Mouse (Mus musculus) adrenal gland, adult (tissue): ENCODE results near the gene Fbxw17.
A peak's percentile ranks its signal among the peaks of the same experiment; 100 is the strongest.
"Not testable (repeated sequence)": the region's sequence is repeated elsewhere in the genome, so short reads cannot be mapped to it uniquely, and the experiment has no call there.

Source experiments
- DNase-seq, 2 experiments: peaks; one replicate each; pipeline ENCODE4 v3.0.0; 2022 to 2023; ENCODE audit warnings: low spot score in 1 of 2; ENCODE audit not compliant: inconsistent age in 2 of 2

The Fbxw17 gene

DNA sequence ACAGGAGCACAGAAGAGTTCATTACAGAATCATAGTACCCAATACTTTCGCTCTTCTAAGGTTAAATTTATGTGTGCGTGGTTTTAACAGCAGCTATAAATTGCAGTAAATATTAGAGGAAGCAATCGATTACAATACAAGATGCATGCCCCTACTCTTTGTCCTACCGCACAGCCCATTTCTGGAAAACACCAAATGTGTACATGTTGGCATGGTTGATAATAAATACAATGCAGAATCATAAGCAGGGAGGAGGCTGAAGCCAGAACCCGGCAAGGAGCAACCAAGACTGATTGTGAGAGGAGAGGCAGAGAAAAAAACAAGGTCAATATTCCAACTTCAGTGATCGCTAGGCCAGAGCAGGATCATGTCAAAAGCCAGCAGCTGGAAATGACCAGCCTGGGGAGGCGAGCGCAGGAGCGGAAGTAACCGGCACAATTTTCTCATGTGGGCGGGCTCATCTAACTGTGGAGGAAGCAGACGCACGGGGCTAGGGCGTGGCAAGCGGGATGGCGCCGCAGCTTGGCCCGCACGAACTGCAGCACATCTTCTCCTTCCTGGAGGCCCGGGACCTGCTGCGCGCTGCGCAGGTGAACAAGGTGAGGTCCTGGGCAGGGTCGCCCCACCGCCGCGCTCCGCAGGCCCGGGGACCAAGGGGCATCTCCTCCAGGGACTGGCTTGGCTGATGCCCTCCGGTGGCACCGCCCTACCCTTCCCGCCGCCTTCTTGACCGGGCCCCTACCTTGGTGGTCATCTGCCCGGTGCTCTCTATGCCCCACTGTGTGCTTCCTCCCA lies at the start of gene Fbxw17:
Fbxw17 (plus strand) TSS at position 476 of the 795 bp plus-strand sequence.
- DNase-seq = peak; percentile 80 to 93

DNA sequence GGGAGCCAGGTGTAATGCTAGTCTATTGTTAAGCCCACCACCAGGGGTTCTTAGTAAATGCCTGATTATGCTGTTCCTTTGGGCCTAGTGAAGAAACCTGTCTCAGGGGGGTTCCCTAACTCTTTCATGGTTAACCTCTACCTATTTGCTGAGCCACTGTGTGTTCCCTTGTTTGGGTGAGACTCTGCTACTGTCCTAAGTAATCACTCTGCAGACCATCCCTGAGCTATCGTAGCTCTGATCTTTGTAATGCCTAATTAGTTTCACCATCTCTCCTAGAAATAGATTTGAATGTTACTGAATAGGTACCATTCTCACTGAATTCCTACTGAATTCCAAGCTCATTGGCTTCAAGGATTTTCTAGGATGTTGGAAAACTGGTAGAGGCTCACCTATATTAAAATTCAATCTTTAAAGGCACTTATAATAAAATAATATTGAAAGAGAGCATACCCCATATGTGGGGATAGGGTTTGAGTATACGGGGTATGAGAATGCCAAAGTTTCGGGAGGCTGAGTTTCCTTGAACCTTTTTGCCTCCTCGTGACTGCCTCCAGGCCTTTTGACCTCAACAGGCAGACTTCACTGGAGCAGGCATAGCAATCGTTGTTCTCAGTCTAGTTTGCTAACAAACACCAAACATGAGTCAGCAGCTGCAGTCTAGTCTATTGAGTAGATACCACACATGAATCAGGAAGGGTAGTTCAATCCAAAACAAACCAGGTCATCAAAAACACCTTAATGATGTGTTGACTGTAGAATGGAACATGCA lies 44.5 kb upstream of the Fbxw17 start:
- not testable (repeated sequence) for DNase-seq

DNA sequence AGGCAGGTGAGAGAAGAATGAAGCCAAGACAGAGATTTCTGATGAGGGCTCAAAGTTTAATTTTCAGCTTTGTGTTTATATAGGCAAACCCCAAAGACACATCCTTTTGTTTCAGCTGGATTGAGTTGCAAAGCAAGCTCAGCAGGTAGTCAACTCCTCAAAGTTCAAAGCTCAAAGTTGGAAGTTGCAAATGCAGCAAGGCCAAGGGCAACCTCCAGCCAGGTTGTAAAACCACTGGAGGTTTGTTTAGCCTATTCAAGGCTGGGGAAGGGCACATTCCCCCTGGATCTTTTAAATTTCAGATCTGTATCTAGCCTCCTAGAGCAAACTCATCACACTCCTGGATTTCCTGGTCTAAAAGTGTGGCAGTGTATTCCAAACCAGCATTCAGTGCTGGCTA lies 28.5 kb upstream of the Fbxw17 start:
- DNase-seq = not testable (repeated sequence)

DNA sequence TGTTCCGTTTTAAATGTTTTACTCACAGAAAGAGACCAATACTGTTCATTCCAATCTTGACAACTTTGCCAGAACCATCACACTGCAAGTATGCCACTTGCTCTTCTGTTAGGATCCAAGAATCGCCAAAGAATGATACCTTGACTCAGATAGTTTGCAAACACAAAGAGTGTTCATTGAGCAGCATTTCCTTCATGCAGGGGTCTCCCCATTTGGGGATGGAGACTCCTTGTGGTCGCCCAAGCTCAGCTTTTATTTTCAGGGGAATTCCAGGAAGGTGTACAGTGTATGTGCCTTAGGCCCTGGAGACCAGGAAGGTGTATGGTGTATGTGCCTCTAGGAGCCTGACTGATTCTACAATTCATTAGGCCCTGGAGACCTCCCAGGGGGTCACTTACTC lies 757 bp downstream of the Fbxw17 start:
- no peak for DNase-seq

GRCm38 (mm10) chr13:50423625-50424209 lies 6.1 kb downstream of the Fbxw17 start:
- no peak for DNase-seq

GRCm38 (mm10) chr13:50424517-50424916 lies 6.9 kb downstream of the Fbxw17 start:
- DNase-seq = no peak

DNA sequence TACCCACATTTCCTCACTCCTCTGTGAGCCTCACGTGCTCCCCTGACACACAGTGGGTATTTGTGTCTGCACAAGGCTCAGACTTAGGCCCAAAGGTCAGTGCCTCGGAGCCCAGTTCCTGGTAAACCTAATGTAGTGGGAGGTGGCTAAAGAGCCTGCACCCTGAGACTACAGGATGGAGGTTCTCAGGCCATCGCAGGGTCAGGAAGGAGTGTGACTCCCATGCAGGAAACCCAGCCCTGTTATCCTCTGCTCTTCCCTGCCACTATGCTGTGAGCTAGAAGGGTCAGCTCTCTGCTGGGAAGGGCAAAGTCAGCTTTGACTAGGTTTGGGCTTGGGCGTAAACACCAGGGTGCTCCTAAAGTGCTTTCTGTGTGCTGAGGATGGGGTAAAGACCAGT lies 9.0 kb downstream of the Fbxw17 start:
- no peak for DNase-seq

DNA sequence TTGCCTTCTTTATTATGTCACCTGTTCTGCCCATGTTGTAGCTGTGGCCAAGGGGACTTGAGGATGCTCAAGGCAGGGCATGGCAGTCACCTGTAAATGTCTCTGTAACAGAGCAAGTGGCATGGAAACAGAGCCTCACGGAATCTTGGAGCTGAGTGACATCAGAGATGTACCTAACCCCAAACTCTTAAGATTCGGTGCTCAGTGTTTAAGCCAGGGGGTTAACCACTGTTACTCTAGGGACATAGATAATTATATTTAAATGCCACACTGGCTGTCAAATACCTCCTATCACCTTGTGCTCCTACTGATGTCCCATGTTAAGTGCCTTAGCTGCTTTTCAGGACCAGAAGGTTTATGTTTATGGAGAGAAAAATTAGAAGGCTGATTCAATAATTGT lies 26.1 kb downstream of the Fbxw17 start, which contains the start of gene Gm47429:
Gm47429 (minus strand) TSS at position 101 of the 400 bp plus-strand sequence.
- no peak for DNase-seq

- no peak for DNase-seq
Measured at GRCm38 (mm10) chr13:50445261-50445660, 27.6 kb downstream of the Fbxw17 start.

DNA sequence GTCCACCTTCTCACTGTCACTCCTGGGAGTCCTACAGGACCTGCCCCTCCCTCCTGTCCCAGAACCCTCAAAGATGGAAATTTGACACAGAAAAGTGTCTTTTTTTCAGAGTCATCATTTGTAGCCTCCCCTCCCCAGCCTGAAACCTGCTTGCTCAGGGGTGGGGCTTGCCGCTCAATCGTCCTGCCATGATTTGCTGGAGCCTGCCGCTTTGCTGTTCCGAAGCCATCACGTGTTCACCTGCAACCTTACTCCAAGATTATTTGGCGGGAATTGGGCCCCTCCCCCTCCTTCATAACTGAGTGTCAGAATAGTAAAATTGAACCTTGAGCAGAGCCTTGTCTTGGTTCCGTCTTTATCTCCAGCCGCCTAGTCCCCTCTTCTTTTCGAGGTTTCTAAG lies 34.6 kb downstream of the Fbxw17 start:
- DNase-seq = not testable (repeated sequence)

GRCm38 (mm10) chr13:50453426-50453825 lies 35.8 kb downstream of the Fbxw17 start:
- peak in 1 of 2 experiments; percentile 33 for DNase-seq

- DNase-seq = not testable (repeated sequence)
Measured at GRCm38 (mm10) chr13:50460433-50460832, 42.8 kb downstream of the Fbxw17 start.

GRCm38 (mm10) chr13:50464621-50465562 lies 47.2 kb downstream of the Fbxw17 start:
- peak; percentile 32 to 50 for DNase-seq

DNA sequence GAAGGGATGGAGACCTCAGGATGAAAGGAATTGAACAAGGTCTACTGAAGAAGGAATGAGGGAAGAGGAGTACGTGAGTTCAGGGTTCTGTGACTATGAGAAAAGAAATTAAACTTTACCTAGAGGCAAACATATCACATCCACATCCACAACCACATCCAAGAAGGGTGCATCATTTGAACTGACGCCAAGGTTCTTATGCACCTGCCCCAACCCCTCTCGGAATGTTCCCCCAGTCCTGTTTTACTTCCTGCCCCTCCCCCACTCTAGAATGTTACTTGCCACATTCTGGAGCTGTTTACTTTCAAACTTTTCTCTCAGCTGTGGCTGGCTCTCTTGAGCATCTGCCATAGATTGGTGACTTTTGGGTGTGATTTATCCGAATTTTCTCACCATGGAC lies 49.3 kb downstream of the Fbxw17 start, which contains the start of gene Nutm2:
Nutm2 (plus strand) TSS at position 301 of the 400 bp plus-strand sequence.
- DNase-seq = no peak
